ENCODE assay signal across 30 mouse cellular contexts in genomic region chr4:14075291-14075690, GRCm38 (mm10).
DNase-seq lines count a peak whose midpoint lies in the region; ATAC-seq and TF ChIP-seq lines count a peak whose summit lies in the region.
"Had no signal": no experiment of that assay in that cellular context is flagged by ENCODE, and none has a peak within 500 bp of the region (broad histone marks: within the 10 kb centered on the region; RNA-seq: fewer than 3 reads in every experiment).

No protein-coding gene starts in this region.

- H3K4me1 ChIP-seq in midbrain, postnatal 0 days (ENCODE audit: insufficient read depth, low read length), result no peaks in the 10 kb centered on the region
- H3K4me1 ChIP-seq in kidney, embryonic 16.5 days (ENCODE audit: insufficient read depth, low read length), result peaks cover 4% of the 10 kb centered on the region; the same call in 1 of the 2 replicates
- H3K4me1 ChIP-seq: heart, embryonic 12.5 days; kidney, embryonic 15.5 days; limb, embryonic 15.5 days had no signal

- TF ChIP-seq CTCF in layer of hippocampus, adult 2 months (conservative IDR thresholded peaks at IDR 0.05), result no peak
- no peak for TF ChIP-seq CTCF in left cerebral cortex, adult 2 months (IDR thresholded peaks at IDR 0.05)
- no peak for TF ChIP-seq CTCF in midbrain, postnatal 0 days (IDR thresholded peaks at IDR 0.05)

- H3K4me3 ChIP-seq in layer of hippocampus, adult 2 months, result no peak overlapping the region
- no peak overlapping the region for H3K4me3 ChIP-seq in left cerebral cortex, adult 2 months
- no peak overlapping the region for H3K4me3 ChIP-seq in midbrain, postnatal 0 days (ENCODE audit: low read depth, low read length)
- no peak overlapping the region for H3K4me3 ChIP-seq in kidney, embryonic 16.5 days (ENCODE audit: low read length)
- H3K4me3 ChIP-seq: heart, embryonic 12.5 days; hindbrain, embryonic 10.5 days; kidney, embryonic 15.5 days; limb, embryonic 15.5 days; neural tube, embryonic 12.5 days had no signal

- WGBS in midbrain, postnatal 0 days, result 75% methylated on average over 3 of the region's 3 CpGs
- 73% methylated on average over 3 of the region's 3 CpGs for WGBS in kidney, embryonic 16.5 days

- H3K9ac ChIP-seq in midbrain, postnatal 0 days (replicated peaks; ENCODE audit: low read length, poor library complexity, severe bottlenecking), result no peak overlapping the region
- no peak overlapping the region for H3K9ac ChIP-seq in kidney, embryonic 16.5 days (replicated peaks; ENCODE audit: low read length)
- H3K9ac ChIP-seq: heart, embryonic 12.5 days; kidney, embryonic 15.5 days; limb, embryonic 15.5 days; liver, embryonic 14.5 days; lung, embryonic 14.5 days; neural tube, embryonic 12.5 days had no signal

- no peaks in the 10 kb centered on the region for H3K36me3 ChIP-seq in midbrain, postnatal 0 days (ENCODE audit: insufficient read depth, low read length)
- no peaks in the 10 kb centered on the region for H3K36me3 ChIP-seq in kidney, embryonic 16.5 days (ENCODE audit: insufficient read depth, low read length)
- H3K36me3 ChIP-seq: heart, embryonic 12.5 days; hindbrain, embryonic 10.5 days; kidney, embryonic 15.5 days; limb, embryonic 15.5 days; neural tube, embryonic 12.5 days had no signal

- H3K4me2 ChIP-seq in midbrain, postnatal 0 days (ENCODE audit: low read depth, low read length, poor library complexity, severe bottlenecking), result no peak overlapping the region
- H3K4me2 ChIP-seq in kidney, embryonic 16.5 days (replicated peaks; ENCODE audit: low read depth, low read length), result no peak overlapping the region
- H3K4me2 ChIP-seq: heart, embryonic 12.5 days; kidney, embryonic 15.5 days; limb, embryonic 15.5 days; lung, embryonic 14.5 days; neural tube, embryonic 12.5 days had no signal

- DNase-seq in right cerebral cortex, adult 18-20 months, result peak; percentile 48
- no peak for DNase-seq in right cerebral cortex, postnatal 14 days
- peak; percentile 54 to 60 for DNase-seq in layer of hippocampus, adult 2 months (ENCODE audit: low spot score in 2 of 2)
- peak in 1 of 2 experiments; percentile 33 for DNase-seq in left cerebral cortex, adult 2 months (ENCODE audit: extremely low spot score in 1 of 2, low spot score in 2 of 2)
- peak; percentile 58 for DNase-seq in right cerebral cortex, postnatal 25 days
- DNase-seq in midbrain, postnatal 0 days (ENCODE audit: low spot score), result no peak
- no peak for DNase-seq in kidney, adult 8-10 months
- DNase-seq: adrenal gland, postnatal 25 days; cerebellum, adult 11-12 months; cerebellum, postnatal 14 days; gastrocnemius, postnatal 14 days; heart, adult 18-20 months; heart, postnatal 10 days; kidney, postnatal 4 days; lung, embryonic 14.5 days; lung, postnatal 4 days; midbrain, embryonic 14.5 days; retina, postnatal 1 day; spleen, adult 18-20 months; thymus, postnatal 25 days had no signal

- ATAC-seq in midbrain, postnatal 0 days (ENCODE audit: low FRiP score), result no peak
- ATAC-seq in kidney, embryonic 16.5 days (ENCODE audit: low FRiP score, low TSS enrichment), result no peak
- ATAC-seq: activated CD4-positive, CD25-positive, alpha-beta regulatory T cell, adult 4 months; hindbrain, embryonic 16.5 days; intestine, embryonic 16.5 days had no signal

- intact Hi-C loops in left cerebral cortex, adult 2 months (cut with DNase I), result loop anchor here (1.0 to 5.0 kb wide), 3 partner anchors 100 to 183 kb away; no protein-coding TSS in a partner anchor

- H3K27ac ChIP-seq in layer of hippocampus, adult 2 months, result no peak overlapping the region
- H3K27ac ChIP-seq in left cerebral cortex, adult 2 months, result peak overlapping the region; percentile 80
- no peak overlapping the region for H3K27ac ChIP-seq in midbrain, postnatal 0 days (ENCODE audit: low read depth, low read length)
- no peak overlapping the region for H3K27ac ChIP-seq in kidney, embryonic 16.5 days (ENCODE audit: low read length)
- H3K27ac ChIP-seq: hindbrain, embryonic 10.5 days; kidney, embryonic 15.5 days; limb, embryonic 15.5 days; liver, embryonic 14.5 days; neural tube, embryonic 12.5 days had no signal

- H3K27me3 ChIP-seq in midbrain, postnatal 0 days (ENCODE audit: insufficient read depth, low read length), result no peaks in the 10 kb centered on the region
- no peaks in the 10 kb centered on the region for H3K27me3 ChIP-seq in kidney, embryonic 16.5 days (ENCODE audit: insufficient read depth, low read length)
- H3K27me3 ChIP-seq: heart, embryonic 12.5 days; kidney, embryonic 15.5 days; limb, embryonic 15.5 days; neural tube, embryonic 12.5 days had no signal

- H3K9me3 ChIP-seq in midbrain, postnatal 0 days (ENCODE audit: low read length), result no peaks in the 10 kb centered on the region
- no peaks in the 10 kb centered on the region for H3K9me3 ChIP-seq in kidney, embryonic 16.5 days (ENCODE audit: low read length)
- H3K9me3 ChIP-seq: heart, embryonic 12.5 days; hindbrain, embryonic 10.5 days; kidney, embryonic 15.5 days; limb, embryonic 15.5 days; neural tube, embryonic 12.5 days had no signal

Comparison
In these comparisons a context has a peak if more than half of its experiments do, and no peak if none do; other contexts are left out.
1. DNase-seq: peak in right cerebral cortex, adult 18-20 months (single experiment), layer of hippocampus, adult 2 months (2 of 2) and right cerebral cortex, postnatal 25 days (single experiment); none in right cerebral cortex, postnatal 14 days (single experiment), midbrain, postnatal 0 days (single experiment) and kidney, adult 8-10 months (0 of 2).